Mouse (Mus musculus) E14TG2a.4 (cell line): Measurements from ENCODE around the gene Auts2.

ENCODE experiments used
- CTCF ChIP-seq: conservative IDR thresholded peaks from 2 replicates; pipeline ENCODE4 v1.5.1; 2014; ENCODE audit warnings: low read length
- NANOG ChIP-seq: IDR thresholded peaks from 2 replicates; pipeline ENCODE4 v1.6.1; 2014; ENCODE audit warnings: borderline replicate concordance, low read length, mixed read lengths
- POU5F1 ChIP-seq: IDR thresholded peaks from 2 replicates; pipeline ENCODE4 v1.6.1; 2014; ENCODE audit warnings: low read length, borderline replicate concordance

GRCm38 (mm10) chr5:131535752-131536151, 1007.4 kb downstream of the Auts2 start:
- TF ChIP-seq CTCF (no peak), POU5F1 (no peak), NANOG (no peak)
